Mouse (Mus musculus): ENCODE measurements around the gene Alppl2. TPM values are rescaled to one million over a fixed set of nuclear protein-coding genes. Genes with fewer than 3 reads are reported as not detected.
A peak's percentile ranks its signal among the peaks of the same experiment; 100 is the strongest.

Gene Alppl2
- not detected in 2 replicates for polyA plus RNA-seq (2014; fragmentation: Nextera tagmentation; extraction: Ambion mirVana)

DNA sequence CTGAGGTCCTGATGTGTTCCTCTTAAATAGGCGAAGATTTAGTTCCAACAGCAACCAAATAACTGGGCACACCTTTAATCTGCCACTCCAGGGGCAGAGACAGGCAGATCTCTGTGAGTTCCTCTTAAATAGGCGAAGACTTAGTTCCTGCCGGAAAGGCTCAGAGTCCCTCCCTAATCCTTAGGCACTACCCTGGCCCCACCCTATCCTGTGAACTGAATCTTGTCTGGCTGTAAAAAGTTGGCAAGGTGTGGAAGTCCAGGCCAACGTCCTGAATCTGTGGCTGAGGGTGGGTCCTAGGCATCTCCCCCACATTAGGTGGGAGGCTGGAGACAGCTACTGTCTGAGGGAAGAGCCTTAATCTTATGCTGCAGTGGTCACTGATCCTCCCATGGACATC, at the start of gene Alppl2:
Gene Alppl2 (minus strand): TSS at position 101 of the 400 bp plus-strand sequence.
- Histone ChIP-seq H3K4me3 (ENCODE audit: low read depth, low read length) (no peak within 1 kb of the TSS), H3K9me3 (ENCODE audit: control insufficient read depth, low read length) (no peaks in the 10 kb centered on the region), H3K27ac (replicated peaks; ENCODE audit: low read depth, low read length) (no peak within 1 kb of the TSS), H3K36me3 (ENCODE audit: control insufficient read depth, insufficient read depth, low read length) (no peaks in the 10 kb centered on the region), H3K4me1 (ENCODE audit: control insufficient read depth, insufficient read depth, low read length) (no peaks in the 10 kb centered on the region), H3K27me3 (replicated peaks; ENCODE audit: control insufficient read depth, insufficient read depth, low read length) (no peaks in the 10 kb centered on the region), H3K4me2 (ENCODE audit: low read depth, low read length) (no peak within 1 kb of the TSS), H3K9ac (ENCODE audit: low read depth, low read length) (no peak within 1 kb of the TSS)
- no peak for ATAC-seq (ENCODE audit: low read depth)
- DNase-seq (ENCODE audit: low spot score) = no peak
- 83% methylated on average over 4 of the region's 4 CpGs for WGBS

DNA sequence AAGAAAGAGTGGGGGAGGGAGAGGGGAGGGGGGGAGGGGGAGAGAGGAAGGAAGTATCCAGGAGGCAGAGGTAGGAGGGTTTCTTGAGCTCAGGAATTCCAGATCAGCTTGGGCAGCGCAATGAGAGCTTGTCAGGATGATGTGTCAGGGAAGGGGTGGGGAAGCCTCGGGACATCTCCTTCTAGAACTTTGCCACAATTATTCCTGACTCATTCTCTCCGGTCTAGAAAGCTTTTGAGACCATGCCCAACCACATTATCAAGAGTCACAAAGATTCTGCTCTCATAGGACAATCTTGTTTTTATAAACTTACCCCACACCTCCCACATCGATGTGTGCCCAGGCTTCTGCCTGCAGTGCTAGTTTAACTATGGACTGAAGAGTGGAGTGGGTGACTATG, 42.1 kb upstream of the Alppl2 start:
- no peak overlapping the region for H3K27ac ChIP-seq (replicated peaks; ENCODE audit: low read depth, low read length)
- WGBS = 79% methylated on average over 4 of the region's 4 CpGs
- DNase-seq (ENCODE audit: low spot score) (no peak), ATAC-seq (ENCODE audit: low read depth) (no peak)
- H3K4me1 ChIP-seq (ENCODE audit: control insufficient read depth, insufficient read depth, low read length) = no peaks in the 10 kb centered on the region
- H3K36me3 ChIP-seq (ENCODE audit: control insufficient read depth, insufficient read depth, low read length) = no peaks in the 10 kb centered on the region
- no peak overlapping the region for H3K4me2 ChIP-seq (ENCODE audit: low read depth, low read length)
- no peak overlapping the region for H3K4me3 ChIP-seq (ENCODE audit: low read depth, low read length)
- no peak overlapping the region for H3K9ac ChIP-seq (ENCODE audit: low read depth, low read length)
- H3K9me3 ChIP-seq (ENCODE audit: control insufficient read depth, low read length) = no peaks in the 10 kb centered on the region
- H3K27me3 ChIP-seq (replicated peaks; ENCODE audit: control insufficient read depth, insufficient read depth, low read length) = peaks cover 26% of the 10 kb centered on the region

DNA sequence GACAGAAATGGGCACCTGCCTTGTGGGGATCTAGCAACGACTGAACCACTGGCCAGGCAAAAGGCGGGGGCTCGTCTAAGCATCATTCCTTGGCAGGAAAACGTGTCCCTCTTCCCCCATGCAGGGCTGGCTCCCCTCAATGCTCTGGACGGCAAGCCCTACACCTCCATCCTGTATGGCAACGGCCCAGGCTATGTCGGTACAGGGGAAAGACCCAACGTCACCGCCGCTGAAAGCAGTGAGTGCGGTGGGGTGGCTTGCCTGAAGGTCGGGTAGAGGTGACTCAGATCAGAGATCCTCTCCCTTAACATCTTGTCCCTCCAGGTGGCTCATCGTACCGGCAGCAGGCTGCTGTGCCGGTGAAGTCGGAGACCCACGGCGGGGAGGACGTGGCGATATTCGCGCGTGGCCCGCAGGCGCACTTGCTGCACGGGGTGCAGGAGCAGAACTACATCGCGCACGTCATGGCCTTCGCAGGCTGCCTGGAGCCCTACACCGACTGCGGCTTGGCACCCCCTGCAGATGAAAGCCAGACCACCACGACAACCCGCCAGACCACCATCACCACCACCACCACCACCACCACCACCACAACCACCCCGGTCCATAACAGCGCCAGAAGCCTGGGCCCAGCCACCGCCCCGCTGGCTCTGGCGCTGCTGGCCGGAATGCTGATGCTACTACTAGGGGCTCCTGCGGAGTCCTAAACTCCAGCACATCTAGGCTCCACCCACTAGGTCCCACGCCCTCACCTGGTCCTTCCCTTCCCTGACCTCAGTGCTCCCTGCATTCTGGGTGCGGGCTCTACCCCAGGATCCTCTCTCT, 37.7 kb upstream of the Alppl2 start:
- H3K27me3 ChIP-seq (replicated peaks; ENCODE audit: control insufficient read depth, insufficient read depth, low read length) = peaks cover 34% of the 10 kb centered on the region
- DNase-seq (ENCODE audit: low spot score) (no peak), ATAC-seq (ENCODE audit: low read depth) (no peak)

DNA sequence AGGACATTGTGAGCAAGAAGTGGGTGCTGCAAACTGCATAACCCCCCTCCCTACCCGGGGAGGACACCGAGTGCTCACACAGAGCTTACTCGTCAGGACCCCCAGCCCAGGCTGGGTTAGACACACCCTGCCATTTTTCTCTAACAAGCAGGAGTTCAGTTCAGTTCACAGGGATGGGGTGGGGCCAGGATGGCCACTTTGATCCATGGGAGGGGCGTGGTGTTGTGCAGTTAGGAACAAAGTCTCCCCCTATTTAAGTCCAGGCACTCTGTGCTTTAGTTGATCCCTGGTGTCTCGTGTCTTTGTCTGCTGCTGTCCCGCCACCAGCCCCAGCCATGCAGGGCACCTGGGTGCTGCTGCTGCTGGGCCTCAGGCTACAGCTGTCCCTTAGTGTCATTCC, 34.9 kb upstream of the Alppl2 start, which contains the start of gene Akp3:
Gene Akp3 (plus strand): TSS at position 301 of the 400 bp plus-strand sequence.
- ATAC-seq (ENCODE audit: low read depth) (no peak), DNase-seq (ENCODE audit: low spot score) (no peak)
- WGBS = 81% methylated on average over 5 of the region's 6 CpGs
- no peaks in the 10 kb centered on the region for H3K4me1 ChIP-seq (ENCODE audit: control insufficient read depth, insufficient read depth, low read length)
- H3K27me3 ChIP-seq (replicated peaks; ENCODE audit: control insufficient read depth, insufficient read depth, low read length) = peaks cover 34% of the 10 kb centered on the region
- no peak within 1 kb of the TSS for H3K4me2 ChIP-seq (ENCODE audit: low read depth, low read length)
- no peaks in the 10 kb centered on the region for H3K36me3 ChIP-seq (ENCODE audit: control insufficient read depth, insufficient read depth, low read length)
- no peak within 1 kb of the TSS for H3K4me3 ChIP-seq (ENCODE audit: low read depth, low read length)
- H3K27ac ChIP-seq (replicated peaks; ENCODE audit: low read depth, low read length) = no peak within 1 kb of the TSS
- no peaks in the 10 kb centered on the region for H3K9me3 ChIP-seq (ENCODE audit: control insufficient read depth, low read length)
- no peak within 1 kb of the TSS for H3K9ac ChIP-seq (ENCODE audit: low read depth, low read length)

More for the DNA sequence above, 37.7 kb upstream of the Alppl2 start:
- Histone ChIP-seq H3K4me2 (ENCODE audit: low read depth, low read length) (peak overlapping the region; percentile 40), H3K27ac (replicated peaks; ENCODE audit: low read depth, low read length) (no peak overlapping the region), H3K9ac (ENCODE audit: low read depth, low read length) (no peak overlapping the region), H3K4me3 (ENCODE audit: low read depth, low read length) (peak overlapping the region; percentile 14; the same call in 1 of the 2 replicates), H3K36me3 (ENCODE audit: control insufficient read depth, insufficient read depth, low read length) (no peaks in the 10 kb centered on the region), H3K4me1 (ENCODE audit: control insufficient read depth, insufficient read depth, low read length) (no peaks in the 10 kb centered on the region), H3K9me3 (ENCODE audit: control insufficient read depth, low read length) (no peaks in the 10 kb centered on the region)
- 14% methylated on average over 19 of the region's 43 CpGs for WGBS

DNA sequence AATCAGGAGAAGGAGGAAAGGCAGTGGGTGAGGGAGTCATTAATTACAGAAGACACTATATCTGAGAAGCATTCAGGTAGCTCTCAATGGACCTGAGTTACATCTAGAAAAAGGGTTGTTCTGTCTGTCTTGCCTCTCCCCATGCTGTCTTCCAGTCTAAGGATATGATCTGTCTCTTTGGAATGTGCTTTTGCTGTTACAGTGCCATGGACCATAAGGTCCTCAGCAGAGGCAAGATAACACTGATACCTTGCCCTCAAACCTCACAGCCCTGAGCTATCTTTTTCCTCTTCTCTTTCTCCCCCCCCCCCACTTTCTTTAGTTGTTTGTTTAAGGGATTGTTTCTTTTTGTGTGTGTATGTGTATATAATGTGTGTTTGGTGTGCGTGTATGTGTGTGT, 25.1 kb upstream of the Alppl2 start:
- DNase-seq (ENCODE audit: low spot score) (no peak), ATAC-seq (ENCODE audit: low read depth) (no peak)
- Histone ChIP-seq H3K4me3 (ENCODE audit: low read depth, low read length) (no peak overlapping the region), H3K36me3 (ENCODE audit: control insufficient read depth, insufficient read depth, low read length) (no peaks in the 10 kb centered on the region), H3K27me3 (replicated peaks; ENCODE audit: control insufficient read depth, insufficient read depth, low read length) (no peaks in the 10 kb centered on the region), H3K9ac (ENCODE audit: low read depth, low read length) (no peak overlapping the region), H3K27ac (replicated peaks; ENCODE audit: low read depth, low read length) (no peak overlapping the region), H3K9me3 (ENCODE audit: control insufficient read depth, low read length) (no peaks in the 10 kb centered on the region), H3K4me1 (ENCODE audit: control insufficient read depth, insufficient read depth, low read length) (no peaks in the 10 kb centered on the region), H3K4me2 (ENCODE audit: low read depth, low read length) (no peak overlapping the region)
- WGBS = 76% methylated on average over 1 of the region's 1 CpGs

DNA sequence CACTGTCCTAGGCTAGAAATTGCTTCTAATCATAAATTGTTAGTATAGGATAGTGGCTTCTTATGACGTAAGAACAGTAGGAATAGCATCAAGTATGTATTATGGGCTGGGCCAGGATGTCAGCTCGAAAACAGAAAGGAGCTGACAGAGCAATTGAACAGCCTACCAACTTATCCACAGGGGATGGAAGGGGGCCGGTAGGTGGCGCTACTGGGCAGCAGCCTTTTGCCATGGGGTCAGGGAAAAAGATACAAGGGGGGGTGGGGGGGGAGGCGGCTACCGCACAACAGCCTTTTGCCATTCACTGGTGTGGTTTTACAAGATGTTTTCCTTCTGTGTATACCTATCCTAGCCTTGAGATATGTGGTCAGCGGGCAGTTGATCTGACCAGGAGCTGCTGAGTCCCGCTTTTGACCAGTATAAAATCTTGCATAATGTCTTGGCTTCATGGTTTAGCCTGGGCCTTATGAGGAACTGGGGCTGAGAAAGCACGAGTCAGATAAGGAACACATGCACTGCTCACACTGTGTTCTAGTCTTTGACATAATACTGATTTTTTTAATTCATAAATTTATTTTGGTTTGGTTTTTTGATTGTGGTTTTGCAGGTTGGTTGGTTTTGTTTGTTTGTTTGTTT, 22.1 kb upstream of the Alppl2 start:
- Histone ChIP-seq H3K9me3 (ENCODE audit: control insufficient read depth, low read length) (no peaks in the 10 kb centered on the region), H3K36me3 (ENCODE audit: control insufficient read depth, insufficient read depth, low read length) (no peaks in the 10 kb centered on the region), H3K27me3 (replicated peaks; ENCODE audit: control insufficient read depth, insufficient read depth, low read length) (no peaks in the 10 kb centered on the region), H3K4me2 (ENCODE audit: low read depth, low read length) (no peak overlapping the region), H3K27ac (replicated peaks; ENCODE audit: low read depth, low read length) (no peak overlapping the region), H3K4me3 (ENCODE audit: low read depth, low read length) (no peak overlapping the region), H3K9ac (ENCODE audit: low read depth, low read length) (no peak overlapping the region), H3K4me1 (ENCODE audit: control insufficient read depth, insufficient read depth, low read length) (no peaks in the 10 kb centered on the region)
- WGBS = 44% methylated on average over 9 of the region's 9 CpGs
- DNase-seq (ENCODE audit: low spot score) (no peak), ATAC-seq (ENCODE audit: low read depth) (no peak)

DNA sequence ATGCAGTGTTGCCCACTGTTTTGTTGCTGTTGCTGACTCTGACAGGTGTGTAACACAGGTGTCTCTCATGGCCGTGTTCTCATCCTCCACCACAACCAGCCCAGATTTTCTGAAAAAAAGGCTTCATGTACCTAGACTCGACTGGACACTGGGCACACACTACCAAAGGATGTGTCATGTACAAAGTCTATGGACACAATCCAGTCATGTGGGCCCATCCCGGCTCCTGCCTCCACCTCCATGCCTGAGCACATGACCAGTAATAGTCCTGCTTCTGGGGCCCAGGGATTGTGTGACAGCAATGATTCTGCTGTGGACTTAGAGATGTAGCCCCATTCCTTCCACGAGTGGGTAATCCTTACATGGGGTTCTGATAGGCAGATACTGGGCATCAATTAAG, 18.8 kb upstream of the Alppl2 start:
- Histone ChIP-seq H3K4me2 (ENCODE audit: low read depth, low read length) (no peak overlapping the region), H3K27me3 (replicated peaks; ENCODE audit: control insufficient read depth, insufficient read depth, low read length) (no peaks in the 10 kb centered on the region), H3K9ac (ENCODE audit: low read depth, low read length) (no peak overlapping the region), H3K36me3 (ENCODE audit: control insufficient read depth, insufficient read depth, low read length) (no peaks in the 10 kb centered on the region), H3K4me1 (ENCODE audit: control insufficient read depth, insufficient read depth, low read length) (no peaks in the 10 kb centered on the region), H3K27ac (replicated peaks; ENCODE audit: low read depth, low read length) (no peak overlapping the region), H3K4me3 (ENCODE audit: low read depth, low read length) (no peak overlapping the region), H3K9me3 (ENCODE audit: control insufficient read depth, low read length) (no peaks in the 10 kb centered on the region)
- DNase-seq (ENCODE audit: low spot score) (no peak), ATAC-seq (ENCODE audit: low read depth) (no peak)
- WGBS = 86% methylated on average over 4 of the region's 4 CpGs

DNA sequence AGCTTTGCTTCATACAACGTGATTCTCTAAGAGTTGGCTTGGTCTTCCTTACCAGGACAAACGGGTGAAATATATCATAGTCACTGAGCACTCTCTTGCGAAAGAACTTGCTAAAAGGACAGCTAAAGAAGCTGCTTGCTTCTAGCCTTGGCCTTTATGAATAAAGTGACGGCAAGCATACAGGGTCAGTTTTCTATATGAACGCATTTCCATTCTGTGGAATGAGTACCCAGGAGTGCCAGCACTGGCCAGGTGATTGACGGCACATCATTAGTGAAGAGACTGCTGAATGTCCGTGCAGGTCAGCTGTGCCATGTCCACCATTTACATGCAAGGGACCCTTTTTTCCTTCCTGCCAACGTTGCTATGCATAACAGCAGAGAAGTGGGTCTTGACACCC, 16.8 kb upstream of the Alppl2 start:
- Histone ChIP-seq H3K36me3 (ENCODE audit: control insufficient read depth, insufficient read depth, low read length) (no peaks in the 10 kb centered on the region), H3K9me3 (ENCODE audit: control insufficient read depth, low read length) (no peaks in the 10 kb centered on the region), H3K27me3 (replicated peaks; ENCODE audit: control insufficient read depth, insufficient read depth, low read length) (no peaks in the 10 kb centered on the region), H3K4me2 (ENCODE audit: low read depth, low read length) (no peak overlapping the region), H3K9ac (ENCODE audit: low read depth, low read length) (no peak overlapping the region), H3K4me1 (ENCODE audit: control insufficient read depth, insufficient read depth, low read length) (no peaks in the 10 kb centered on the region), H3K27ac (replicated peaks; ENCODE audit: low read depth, low read length) (no peak overlapping the region), H3K4me3 (ENCODE audit: low read depth, low read length) (no peak overlapping the region)
- no peak for ATAC-seq (ENCODE audit: low read depth)
- WGBS = 86% methylated on average over 8 of the region's 8 CpGs
- no peak for DNase-seq (ENCODE audit: low spot score)
